In the genomic region with DNA sequence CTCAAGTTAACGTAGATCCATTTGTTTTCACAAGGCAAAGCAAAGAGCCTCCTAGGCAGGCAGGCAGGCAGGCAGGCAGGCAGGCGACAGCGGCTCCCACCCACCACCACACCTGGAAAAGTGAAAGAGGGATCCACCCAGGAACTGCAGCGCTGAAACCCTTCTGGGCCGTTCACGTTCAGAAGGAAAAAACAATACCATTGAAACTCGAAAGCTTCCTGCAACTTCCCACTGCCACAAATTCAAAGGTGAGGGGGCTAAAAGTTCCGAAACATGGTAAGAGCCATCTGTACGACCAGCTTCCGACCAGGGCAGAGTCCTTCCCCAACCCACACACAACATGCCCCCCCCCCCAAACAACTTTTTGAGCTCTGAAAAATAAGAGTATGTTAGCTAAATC, we compare ENCODE assay signal across 8 mouse cellular contexts. TPM values are rescaled to one million over a fixed set of nuclear protein-coding genes. Genes with fewer than 3 reads are reported as not detected.
DNase-seq lines count a peak whose midpoint lies in the region; ATAC-seq and TF ChIP-seq lines count a peak whose summit lies in the region.

No protein-coding gene starts in this region.

- no peak for TF ChIP-seq POLR2A in small intestine, adult 2 months (IDR thresholded peaks at IDR 0.05; ENCODE audit: low read depth, low read length)

- H3K4me1 ChIP-seq in embryonic facial prominence, embryonic 11.5 days (ENCODE audit: control insufficient read depth, insufficient read depth, low read length) = no peaks in the 10 kb centered on the region
- no peaks in the 10 kb centered on the region for H3K4me1 ChIP-seq in hindbrain, embryonic 11.5 days (replicated peaks; ENCODE audit: control insufficient read depth, insufficient read depth, low read length)
- peaks cover 42% of the 10 kb centered on the region for H3K4me1 ChIP-seq in liver, embryonic 13.5 days (replicated peaks)
- H3K4me1 ChIP-seq in small intestine, adult 2 months (ENCODE audit: control insufficient read depth, insufficient read depth, insufficient read length, low read length) = peaks cover 8% of the 10 kb centered on the region

- no peak for ATAC-seq in embryonic facial prominence, embryonic 11.5 days (replicated peaks; ENCODE audit: insufficient number of reproducible peaks, low FRiP score, low TSS enrichment, low read depth)
- no peak for ATAC-seq in hindbrain, embryonic 11.5 days (ENCODE audit: low FRiP score)
- peak; percentile 62; the same call in 1 of the 2 replicates for ATAC-seq in liver, embryonic 13.5 days (ENCODE audit: low read depth)

- no peak overlapping the region for H3K27ac ChIP-seq in embryonic facial prominence, embryonic 11.5 days (replicated peaks; ENCODE audit: low read depth, low read length)
- H3K27ac ChIP-seq in hindbrain, embryonic 11.5 days (ENCODE audit: low read depth, low read length) = no peak overlapping the region
- H3K27ac ChIP-seq in liver, embryonic 13.5 days = peak overlapping the region; percentile 85
- H3K27ac ChIP-seq in small intestine, adult 2 months (ENCODE audit: insufficient read depth, low read depth, low read length) = peak overlapping the region; percentile 92

- no peaks in the 10 kb centered on the region for H3K9me3 ChIP-seq in embryonic facial prominence, embryonic 11.5 days (replicated peaks; ENCODE audit: control insufficient read depth, low read length)
- H3K9me3 ChIP-seq in hindbrain, embryonic 11.5 days (ENCODE audit: control insufficient read depth, low read length) = no peaks in the 10 kb centered on the region
- H3K9me3 ChIP-seq in liver, embryonic 13.5 days (replicated peaks) = no peaks in the 10 kb centered on the region

- DNase-seq in spleen, postnatal 10 days (ENCODE audit: low spot score in 2 of 2) = peak; percentile 31 to 38
- DNase-seq in spleen, postnatal 14 days (ENCODE audit: low spot score in 2 of 2) = no peak
- DNase-seq in embryonic facial prominence, embryonic 11.5 days (ENCODE audit: low spot score) = peak; percentile 42
- peak; percentile 45 for DNase-seq in hindbrain, embryonic 11.5 days (ENCODE audit: low spot score)
- peak; percentile 32 for DNase-seq in liver, embryonic 13.5 days
- DNase-seq in spleen, postnatal 4 days (ENCODE audit: low spot score in 2 of 2) = no peak
- no peak for DNase-seq in left cerebral cortex, postnatal 10 days (ENCODE audit: extremely low spot score in 1 of 2, low spot score in 2 of 2)

- TF ChIP-seq CTCF in small intestine, adult 2 months (IDR thresholded peaks at IDR 0.05; ENCODE audit: extremely low read depth, insufficient read length, insufficient replicate concordance, low read depth, low read length) = no peak

- peak overlapping the region; percentile 50 for H3K4me2 ChIP-seq in embryonic facial prominence, embryonic 11.5 days (ENCODE audit: low read depth, low read length)
- peak overlapping the region; percentile 63 for H3K4me2 ChIP-seq in hindbrain, embryonic 11.5 days (replicated peaks; ENCODE audit: low read depth, low read length)
- H3K4me2 ChIP-seq in liver, embryonic 13.5 days = peak overlapping the region; percentile 76

- no peaks in the 10 kb centered on the region for H3K27me3 ChIP-seq in embryonic facial prominence, embryonic 11.5 days (ENCODE audit: control insufficient read depth, insufficient read depth, low read length)
- no peaks in the 10 kb centered on the region for H3K27me3 ChIP-seq in hindbrain, embryonic 11.5 days (ENCODE audit: control insufficient read depth, insufficient read depth, low read length)
- no peaks in the 10 kb centered on the region for H3K27me3 ChIP-seq in liver, embryonic 13.5 days
- H3K27me3 ChIP-seq in small intestine, adult 2 months (ENCODE audit: control insufficient read depth, insufficient read depth, low read length) = no peaks in the 10 kb centered on the region

- WGBS in embryonic facial prominence, embryonic 11.5 days = 0% methylated on average over 10 of the region's 10 CpGs
- WGBS in hindbrain, embryonic 11.5 days = under 1% methylated on average over 10 of the region's 10 CpGs
- WGBS in liver, embryonic 13.5 days (ENCODE audit: insufficient replicate concordance) = 0% methylated on average over 10 of the region's 10 CpGs
- WGBS in small intestine, adult 2 months = 2% methylated on average over 10 of the region's 10 CpGs

- H3K4me3 ChIP-seq in embryonic facial prominence, embryonic 11.5 days (ENCODE audit: low read depth, low read length) = peak overlapping the region; percentile 72
- H3K4me3 ChIP-seq in hindbrain, embryonic 11.5 days (ENCODE audit: low read depth, low read length) = peak overlapping the region; percentile 59
- H3K4me3 ChIP-seq in liver, embryonic 13.5 days (replicated peaks) = peak overlapping the region; percentile 71
- H3K4me3 ChIP-seq in small intestine, adult 2 months (ENCODE audit: low read depth, low read length) = peak overlapping the region; percentile 71

- H3K36me3 ChIP-seq in embryonic facial prominence, embryonic 11.5 days (replicated peaks; ENCODE audit: control insufficient read depth, insufficient read depth, low read depth, low read length) = no peaks in the 10 kb centered on the region
- H3K36me3 ChIP-seq in hindbrain, embryonic 11.5 days (ENCODE audit: control insufficient read depth, insufficient read depth, low read length) = no peaks in the 10 kb centered on the region
- H3K36me3 ChIP-seq in liver, embryonic 13.5 days = no peaks in the 10 kb centered on the region
- peaks cover 3% of the 10 kb centered on the region; the same call in 1 of the 2 replicates for H3K36me3 ChIP-seq in small intestine, adult 2 months (ENCODE audit: control insufficient read depth, insufficient read depth, low read length)

- H3K9ac ChIP-seq in embryonic facial prominence, embryonic 11.5 days (replicated peaks; ENCODE audit: low read length) = peak overlapping the region; percentile 58
- H3K9ac ChIP-seq in hindbrain, embryonic 11.5 days (ENCODE audit: low read depth, low read length) = peak overlapping the region; percentile 84
- peak overlapping the region; percentile 85 for H3K9ac ChIP-seq in liver, embryonic 13.5 days

- intact Hi-C loops in left cerebral cortex, postnatal 10 days (cut with DNase I) = no loop called here

RNA-seq across cellular contexts. Expression of a gene that starts 0.9 kb away (rescaled TPM):
- polyA plus RNA-seq in embryonic facial prominence, embryonic 11.5 days (2014; fragmentation: Nextera tagmentation; extraction: Ambion mirVana) = 39.3 and 40.6 TPM in 2 replicates
- 37.3 and 44.7 TPM in 2 replicates for polyA plus RNA-seq in hindbrain, embryonic 11.5 days (2014; fragmentation: Nextera tagmentation; extraction: Ambion mirVana)
- polyA plus RNA-seq in liver, embryonic 13.5 days (2015; fragmentation: Nextera tagmentation; extraction: Ambion mirVana) = 10.8 and 16.7 TPM in 2 replicates
- 29.0 and 80.2 TPM in 2 replicates for polyA plus RNA-seq in small intestine, adult 2 months (2012; rRNA removed)
- 10 to 100 TPM; 61.3 to 64.7 TPM for total RNA-seq in left cerebral cortex, postnatal 10 days (2021)

RNA-seq across cellular contexts. Expression of a gene that starts 9.2 kb away (rescaled TPM):
- polyA plus RNA-seq in embryonic facial prominence, embryonic 11.5 days (2014; fragmentation: Nextera tagmentation; extraction: Ambion mirVana) = 0.07 TPM in 2 replicates
- 0.20 and 0.27 TPM in 2 replicates for polyA plus RNA-seq in hindbrain, embryonic 11.5 days (2014; fragmentation: Nextera tagmentation; extraction: Ambion mirVana)
- 0.03 and 0.06 TPM in 2 replicates for polyA plus RNA-seq in liver, embryonic 13.5 days (2015; fragmentation: Nextera tagmentation; extraction: Ambion mirVana)
- not detected in 2 replicates for polyA plus RNA-seq in small intestine, adult 2 months (2012; rRNA removed)
- not detected for total RNA-seq in left cerebral cortex, postnatal 10 days (2021)

RNA-seq across cellular contexts. Expression of a gene that starts 20.9 kb away (rescaled TPM):
- polyA plus RNA-seq in embryonic facial prominence, embryonic 11.5 days (2014; fragmentation: Nextera tagmentation; extraction: Ambion mirVana) = 446 and 475 TPM in 2 replicates
- 396 and 408 TPM in 2 replicates for polyA plus RNA-seq in hindbrain, embryonic 11.5 days (2014; fragmentation: Nextera tagmentation; extraction: Ambion mirVana)
- polyA plus RNA-seq in liver, embryonic 13.5 days (2015; fragmentation: Nextera tagmentation; extraction: Ambion mirVana) = 143 and 145 TPM in 2 replicates
- polyA plus RNA-seq in small intestine, adult 2 months (2012; rRNA removed) = 42.8 and 47.3 TPM in 2 replicates
- total RNA-seq in left cerebral cortex, postnatal 10 days (2021) = 10 to 100 TPM; 71.0 to 73.0 TPM

RNA-seq across cellular contexts. Expression of a gene that starts 28.2 kb away (rescaled TPM):
- not detected in 2 replicates for polyA plus RNA-seq in embryonic facial prominence, embryonic 11.5 days (2014; fragmentation: Nextera tagmentation; extraction: Ambion mirVana)
- polyA plus RNA-seq in hindbrain, embryonic 11.5 days (2014; fragmentation: Nextera tagmentation; extraction: Ambion mirVana) = not detected in 2 replicates
- not detected in 2 replicates for polyA plus RNA-seq in liver, embryonic 13.5 days (2015; fragmentation: Nextera tagmentation; extraction: Ambion mirVana)
- not detected in 2 replicates for polyA plus RNA-seq in small intestine, adult 2 months (2012; rRNA removed)
- 10 to 100 TPM in 1 of 2 experiments, 1 to 10 TPM in 1; 6.7 to 11.1 TPM for total RNA-seq in left cerebral cortex, postnatal 10 days (2021)

RNA-seq across cellular contexts. Expression of a gene that starts 28.5 kb away (rescaled TPM):
- 62.1 and 68.2 TPM in 2 replicates for polyA plus RNA-seq in embryonic facial prominence, embryonic 11.5 days (2014; fragmentation: Nextera tagmentation; extraction: Ambion mirVana)
- polyA plus RNA-seq in hindbrain, embryonic 11.5 days (2014; fragmentation: Nextera tagmentation; extraction: Ambion mirVana) = 65.2 and 66.3 TPM in 2 replicates
- polyA plus RNA-seq in liver, embryonic 13.5 days (2015; fragmentation: Nextera tagmentation; extraction: Ambion mirVana) = 22.8 and 26.2 TPM in 2 replicates
- polyA plus RNA-seq in small intestine, adult 2 months (2012; rRNA removed) = 2.7 and 5.1 TPM in 2 replicates
- total RNA-seq in left cerebral cortex, postnatal 10 days (2021) = 10 to 100 TPM; 36.1 to 36.8 TPM

Comparison
In these comparisons a context has a peak if more than half of its experiments do, and no peak if none do; other contexts are left out.
1. DNase-seq: peak in spleen, postnatal 10 days (2 of 2), embryonic facial prominence, embryonic 11.5 days (single experiment), hindbrain, embryonic 11.5 days (single experiment) and liver, embryonic 13.5 days (single experiment); none in spleen, postnatal 14 days (0 of 2), spleen, postnatal 4 days (0 of 2) and left cerebral cortex, postnatal 10 days (0 of 2).
2. H3K27ac ChIP-seq: peak in liver, embryonic 13.5 days (single experiment) and small intestine, adult 2 months (single experiment); none in embryonic facial prominence, embryonic 11.5 days (single experiment) and hindbrain, embryonic 11.5 days (single experiment).
3. Peak in every context shown above with its lines, with median percentiles within 50 percentile points of each other: H3K4me2 ChIP-seq, H3K4me3 ChIP-seq and H3K9ac ChIP-seq.